In genomic region chr13:35316772-35317171, GRCm38 (mm10) we compare ENCODE assay signal across 18 mouse cellular contexts.
DNase-seq lines count a peak whose midpoint lies in the region; ATAC-seq and TF ChIP-seq lines count a peak whose summit lies in the region.
"Had no signal": no experiment of that assay in that cellular context is flagged by ENCODE, and none has a peak within 500 bp of the region (broad histone marks: within the 10 kb centered on the region; RNA-seq: fewer than 3 reads in every experiment).

No protein-coding gene starts in this region.

- no peak overlapping the region for H3K9ac ChIP-seq in liver, adult 2 months (ENCODE audit: low read depth, low read length)
- H3K9ac ChIP-seq in liver, embryonic 12.5 days, result no peak overlapping the region
- no peak overlapping the region for H3K9ac ChIP-seq in CH12.LX (ENCODE audit: insufficient read depth, low read depth)
- H3K9ac ChIP-seq: embryonic facial prominence, embryonic 12.5 days; forebrain, postnatal 0 days; hindbrain, embryonic 15.5 days; kidney, embryonic 15.5 days; limb, embryonic 12.5 days had no signal

- no peaks in the 10 kb centered on the region for H3K9me3 ChIP-seq in liver, embryonic 12.5 days (replicated peaks)
- H3K9me3 ChIP-seq in CH12.LX (replicated peaks; ENCODE audit: low read length), result no peaks in the 10 kb centered on the region
- H3K9me3 ChIP-seq: embryonic facial prominence, embryonic 12.5 days; hindbrain, embryonic 15.5 days; kidney, embryonic 15.5 days; limb, embryonic 12.5 days had no signal

- H3K4me2 ChIP-seq in liver, embryonic 12.5 days, result no peak overlapping the region
- no peak overlapping the region for H3K4me2 ChIP-seq in CH12.LX (ENCODE audit: insufficient read depth, low read depth, poor library complexity, severe bottlenecking)
- H3K4me2 ChIP-seq: embryonic facial prominence, embryonic 12.5 days; hindbrain, embryonic 15.5 days; kidney, embryonic 15.5 days; limb, embryonic 12.5 days had no signal

- H3K27ac ChIP-seq in gastrocnemius, adult 2 months, result no peak overlapping the region
- H3K27ac ChIP-seq in liver, adult 2 months (replicated peaks; ENCODE audit: insufficient read depth, low read depth, low read length), result no peak overlapping the region
- no peak overlapping the region for H3K27ac ChIP-seq in liver, embryonic 12.5 days
- no peak overlapping the region for H3K27ac ChIP-seq in CH12.LX (ENCODE audit: insufficient read depth, low read depth)
- H3K27ac ChIP-seq: embryonic facial prominence, embryonic 12.5 days; hindbrain, embryonic 15.5 days; kidney, embryonic 15.5 days; limb, embryonic 12.5 days had no signal

- no peak for TF ChIP-seq EP300 in CH12.LX (IDR thresholded peaks at IDR 0.05; ENCODE audit: low read length)

- H3K4me3 ChIP-seq in gastrocnemius, adult 2 months, result no peak overlapping the region
- no peak overlapping the region for H3K4me3 ChIP-seq in liver, adult 2 months (ENCODE audit: insufficient read depth, low read depth, low read length)
- no peak overlapping the region for H3K4me3 ChIP-seq in liver, embryonic 12.5 days
- no peak overlapping the region for H3K4me3 ChIP-seq in CH12.LX (replicated peaks in 1 of 3; ENCODE audit: low read depth in 2 of 3, low read length in 2 of 3, poor library complexity in 1 of 3)
- H3K4me3 ChIP-seq: embryonic facial prominence, embryonic 12.5 days; hindbrain, embryonic 15.5 days; kidney, embryonic 15.5 days; limb, embryonic 12.5 days; megakaryocyte, embryonic 14.5 days had no signal

- H3K27me3 ChIP-seq in liver, adult 2 months (ENCODE audit: control insufficient read depth, insufficient read depth, low read length), result no peaks in the 10 kb centered on the region; the same call in 1 of the 2 replicates
- H3K27me3 ChIP-seq in liver, embryonic 12.5 days (replicated peaks), result no peaks in the 10 kb centered on the region
- no peaks in the 10 kb centered on the region for H3K27me3 ChIP-seq in CH12.LX (replicated peaks)
- H3K27me3 ChIP-seq in splenic B cell, adult 2 months (ENCODE audit: control insufficient read depth, insufficient read depth, low read length, poor library complexity, severe bottlenecking), result no peaks in the 10 kb centered on the region
- H3K27me3 ChIP-seq: embryonic facial prominence, embryonic 12.5 days; hindbrain, embryonic 15.5 days; kidney, embryonic 15.5 days; limb, embryonic 12.5 days; megakaryocyte, embryonic 14.5 days had no signal

- dilution Hi-C loops in CH12.LX (cut with MboI; ENCODE audit: extremely low pct_ligation_motif_present, extremely low pct_unique_long_range_greater_than_20kb, low sequenced_read_pairs), result no loop called here

- 96% methylated on average over 1 of the region's 1 CpGs for WGBS in liver, adult 2 months
- WGBS in liver, embryonic 12.5 days (ENCODE audit: insufficient replicate concordance), result 74% methylated on average over 1 of the region's 1 CpGs

- no peaks in the 10 kb centered on the region for H3K36me3 ChIP-seq in liver, adult 2 months (ENCODE audit: control insufficient read depth, insufficient read depth, low read length)
- no peaks in the 10 kb centered on the region for H3K36me3 ChIP-seq in liver, embryonic 12.5 days
- no peaks in the 10 kb centered on the region for H3K36me3 ChIP-seq in CH12.LX (replicated peaks in 1 of 2; ENCODE audit: control insufficient read depth in 1 of 2, insufficient read depth in 1 of 2, low read length in 1 of 2)
- H3K36me3 ChIP-seq in splenic B cell, adult 2 months (ENCODE audit: control insufficient read depth, insufficient read depth, low read length, poor library complexity, severe bottlenecking), result peaks cover 2% of the 10 kb centered on the region; the same call in 1 of the 2 replicates
- H3K36me3 ChIP-seq: embryonic facial prominence, embryonic 12.5 days; hindbrain, embryonic 15.5 days; kidney, embryonic 15.5 days; limb, embryonic 12.5 days had no signal

- in situ Hi-C loops in CH12.LX (cut with MboI; ENCODE audit: low pct_ligation_motif_present, low pct_unique_long_range_greater_than_20kb, low sequenced_read_pairs), result no loop called here

- H3K4me1 ChIP-seq in liver, adult 2 months (ENCODE audit: control insufficient read depth, insufficient read depth, low read length), result no peaks in the 10 kb centered on the region
- no peaks in the 10 kb centered on the region for H3K4me1 ChIP-seq in liver, embryonic 12.5 days
- peaks cover 2 to 8% of the 10 kb centered on the region in 2 experiments; a peak in 3 of 4 replicates for H3K4me1 ChIP-seq in CH12.LX (ENCODE audit: control insufficient read depth in 1 of 2, insufficient read depth in 2 of 2)
- H3K4me1 ChIP-seq: embryonic facial prominence, embryonic 12.5 days; hindbrain, embryonic 15.5 days; kidney, embryonic 15.5 days; limb, embryonic 12.5 days; megakaryocyte, embryonic 14.5 days had no signal

- TF ChIP-seq RAD21 in CH12.LX (IDR thresholded peaks at IDR 0.05; ENCODE audit: low read depth, low read length), result peak; percentile 53

- peak; percentile 9; the same call in 1 of the 2 replicates for TF ChIP-seq CTCF in gastrocnemius, adult 2 months (IDR thresholded peaks at IDR 0.05)
- no peak for TF ChIP-seq CTCF in liver, adult 2 months (IDR thresholded peaks at IDR 0.05; ENCODE audit: low read depth, low read length)
- peak in 1 of 2 experiments; percentile 58; a peak in 2 of 4 replicates for TF ChIP-seq CTCF in CH12.LX (conservative IDR thresholded peaks at IDR 0.05 in 1 of 2, IDR thresholded peaks at IDR 0.05 in 1 of 2; ENCODE audit: low read depth in 2 of 2, low read length in 2 of 2)

- H3K79me2 ChIP-seq in liver, adult 2 months (ENCODE audit: control insufficient read depth, insufficient read depth, low read length), result no peaks in the 10 kb centered on the region
- no peaks in the 10 kb centered on the region for H3K79me2 ChIP-seq in CH12.LX (replicated peaks; ENCODE audit: control insufficient read depth, extremely low read depth, insufficient read depth, poor library complexity, severe bottlenecking)

- no peak for ATAC-seq in liver, embryonic 12.5 days
- ATAC-seq: forebrain, postnatal 0 days; intestine, embryonic 16.5 days had no signal

- TF ChIP-seq POLR2A in liver, adult 2 months (IDR thresholded peaks at IDR 0.05; ENCODE audit: extremely low read depth, insufficient read depth, low read length), result no peak
- TF ChIP-seq POLR2A in CH12.LX (IDR thresholded peaks at IDR 0.05; ENCODE audit: low read depth, low read length), result no peak

- no peak for DNase-seq in gastrocnemius, adult 2 months
- no peak for DNase-seq in gastrocnemius, postnatal 25 days
- peak; percentile 8 for DNase-seq in liver, adult 2 months (ENCODE audit: extremely low read depth, low read depth, low spot score)
- no peak for DNase-seq in CH12.LX (ENCODE audit: extremely low read depth)
- peak; percentile 18 for DNase-seq in splenic B cell, adult 2 months (ENCODE audit: low read depth, low spot score)
- DNase-seq in c-Kit-positive CD71-positive TER-119-positive erythroid progenitor cells, embryonic 14.5 days (ENCODE audit: low spot score), result no peak
- DNase-seq: adrenal gland, postnatal 36 days; cerebellum, adult 18-20 months; forebrain, postnatal 0 days; heart, postnatal 4 days; midbrain, embryonic 14.5 days had no signal

- intact Hi-C loops in gastrocnemius, adult 2 months (cut with DNase I), result no loop called here

TF ChIP-seq in CH12.LX, 34 proteins besides CTCF, POLR2A, EP300 and RAD21:
- TF ChIP-seq E2F4 (IDR thresholded peaks at IDR 0.05; ENCODE audit: insufficient replicate concordance, low read depth, low read length), result no peak
- TF ChIP-seq SMC3 (IDR thresholded peaks at IDR 0.05; ENCODE audit: low read depth, low read length), result peak; percentile 69

Comparison
In these comparisons a context has a peak if more than half of its experiments do, and no peak if none do; other contexts are left out.
1. DNase-seq: peak in liver, adult 2 months (single experiment) and splenic B cell, adult 2 months (single experiment); none in gastrocnemius, adult 2 months (single experiment), gastrocnemius, postnatal 25 days (single experiment), CH12.LX (single experiment) and c-Kit-positive CD71-positive TER-119-positive erythroid progenitor cells, embryonic 14.5 days (single experiment).